Mouse (Mus musculus) embryo, embryonic 11 days (tissue): Measurements from ENCODE around the gene Farsa.

ENCODE experiments used
- DNase-seq: peaks from one replicate; pipeline ENCODE4 v3.0.0-alpha.2; 2015

Farsa gene

DNA sequence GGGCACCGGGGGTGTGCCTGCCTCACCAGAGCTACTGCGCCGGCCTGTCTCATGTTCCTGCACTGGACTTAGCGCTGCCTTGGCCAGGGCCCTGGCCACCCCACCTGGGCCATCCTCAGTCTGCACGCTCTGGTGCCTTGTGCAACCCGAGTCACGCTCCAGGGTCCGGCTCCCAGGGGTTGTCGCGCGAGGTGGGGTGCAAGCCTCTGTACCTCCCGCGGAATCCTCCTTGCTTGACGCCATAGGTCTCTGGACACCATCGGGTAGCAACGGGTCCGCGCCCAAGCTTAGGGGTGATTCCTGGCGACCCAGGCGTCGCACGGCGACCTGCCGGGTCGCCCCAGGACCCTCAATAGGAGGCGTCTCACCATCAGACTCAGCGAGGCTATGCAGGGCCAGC, 55.6 kb downstream of the Farsa start:
- DNase-seq: no peak

DNA sequence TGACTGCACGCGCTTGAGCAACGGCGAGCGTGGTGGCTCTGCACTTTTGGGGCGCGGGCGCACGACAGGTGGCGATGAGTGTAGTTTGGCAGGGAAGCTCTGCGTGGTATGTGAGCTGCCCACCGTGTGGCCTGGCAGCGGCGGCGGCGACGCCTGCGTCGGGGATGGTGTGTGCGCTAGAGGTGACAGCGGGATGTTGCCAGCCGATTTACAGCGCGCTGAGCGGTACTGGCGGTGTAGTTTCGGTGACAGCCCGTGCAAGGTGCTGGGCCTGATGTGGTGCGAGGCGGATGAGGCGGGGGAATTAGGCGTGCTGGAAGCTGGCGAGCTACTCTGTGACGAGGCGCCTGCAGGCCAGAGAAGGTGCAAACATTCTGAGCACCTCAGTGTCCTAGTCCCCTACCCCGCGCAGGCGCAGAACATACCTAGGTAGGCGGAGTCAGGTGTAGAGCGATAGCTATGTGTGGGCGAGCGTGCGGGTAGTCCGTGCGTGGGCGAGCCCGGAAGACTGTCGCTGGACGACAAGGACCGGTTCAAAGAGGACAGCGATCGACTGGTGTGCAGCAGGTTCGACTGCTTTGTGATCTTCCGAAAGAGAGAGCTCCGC, 56.2 kb downstream of the Farsa start:
- peak; percentile 77 for DNase-seq

GRCm38 (mm10) chr8:84913502-84913900, 56.7 kb downstream of the Farsa start:
- DNase-seq: no peak

DNA sequence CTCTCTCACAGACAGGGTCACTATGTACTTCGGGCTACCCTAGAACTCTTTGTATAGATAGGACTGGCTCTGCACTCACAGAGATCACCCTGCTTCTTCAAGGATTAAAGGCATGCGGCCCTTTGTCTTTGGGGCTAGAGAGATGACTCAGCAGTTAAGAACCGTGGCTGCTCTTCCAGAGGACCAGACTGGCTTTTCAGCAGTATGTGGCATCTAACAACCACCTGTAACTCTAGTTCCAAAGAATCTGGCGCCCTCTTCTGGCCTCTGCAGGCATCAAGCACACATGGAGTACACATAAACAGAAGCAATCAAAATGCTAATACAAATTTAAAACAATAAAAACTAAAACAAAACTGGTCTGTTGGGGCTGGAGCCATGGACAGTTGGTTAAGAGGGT, 57.2 kb downstream of the Farsa start:
- peak; percentile 49 for DNase-seq

DNA sequence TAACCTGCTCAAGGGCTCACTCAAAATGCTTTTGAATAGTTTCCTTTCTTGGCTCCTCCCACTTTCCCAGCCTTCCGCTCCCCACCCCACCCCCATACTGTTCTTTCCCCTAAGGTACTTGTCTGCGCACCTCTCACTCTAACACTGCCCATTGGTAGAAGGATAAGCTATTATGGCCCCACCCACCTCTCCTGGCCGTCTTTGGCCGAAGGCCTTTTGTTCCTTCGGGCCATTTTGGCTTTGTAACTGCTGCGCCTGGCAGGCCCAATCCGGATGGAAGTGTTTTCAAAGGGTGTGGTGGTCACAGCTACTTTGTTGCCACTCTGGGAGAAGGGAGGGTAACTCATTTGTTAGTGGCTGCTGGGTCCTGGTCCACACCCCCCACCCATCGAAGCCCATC, 58.5 kb downstream of the Farsa start:
- no peak for DNase-seq

DNA sequence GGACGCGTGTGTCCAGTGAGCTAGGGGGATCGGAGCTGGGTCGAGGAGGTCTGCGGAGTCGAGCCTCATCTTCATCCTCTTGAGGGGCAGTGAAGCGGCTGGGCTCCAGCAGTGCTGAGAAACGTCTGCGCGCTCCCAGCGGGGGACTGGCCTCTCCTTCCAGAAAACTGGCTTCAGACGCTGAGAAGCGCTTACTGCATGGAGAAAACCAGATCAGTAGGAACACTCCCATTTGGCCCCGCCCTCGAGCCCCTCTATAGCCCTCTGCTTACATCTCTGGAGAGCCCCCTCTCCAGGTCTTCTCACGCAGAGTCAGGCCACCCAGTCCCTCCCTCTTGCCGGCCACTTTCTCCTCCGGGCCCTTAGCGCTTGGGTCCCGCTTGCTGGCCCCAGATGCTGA, 61.0 kb downstream of the Farsa start:
- no peak for DNase-seq

DNA sequence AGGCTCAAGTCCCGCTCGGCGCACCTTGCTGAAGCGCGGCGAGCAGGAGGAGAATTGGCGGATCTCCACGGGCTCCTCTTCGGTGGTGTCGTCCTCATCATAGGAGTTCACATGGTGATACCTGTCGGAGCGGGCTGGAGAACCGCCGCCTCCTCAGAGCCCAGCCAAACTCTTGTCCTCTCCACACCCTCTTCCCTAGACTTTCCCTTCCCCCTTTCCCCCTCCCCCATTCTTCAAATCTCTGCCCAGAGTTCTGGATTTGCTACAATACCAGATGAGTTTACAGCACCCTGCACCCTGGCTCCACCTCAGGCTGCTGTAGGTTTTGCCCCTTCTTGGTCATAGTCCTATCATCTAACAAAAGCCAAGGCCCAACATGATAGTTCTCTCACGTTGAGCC, 61.9 kb downstream of the Farsa start:
- DNase-seq: no peak
